Mouse (Mus musculus) lung, postnatal 0 days (tissue): ENCODE results near the gene Actn3.

Experiments
- CTCF ChIP-seq: IDR thresholded peaks from 2 replicates; pipeline ENCODE4 v1.5.1; 2016; ENCODE audit warnings: antibody characterized with exemption, mild to moderate bottlenecking
- EP300 ChIP-seq: IDR thresholded peaks from 2 replicates; pipeline ENCODE4 v1.6.1; 2016; ENCODE audit warnings: antibody characterized with exemption, mild to moderate bottlenecking, control low read depth

GRCm38 (mm10) chr19:4905979-4906794 is 28.5 kb upstream of the Actn3 start, which contains the start of gene Bbs1:
- no peak for TF ChIP-seq CTCF
- 0 out of 2 replicates have a peak, but pooled peaks have one; percentile 14 for TF ChIP-seq EP300
